Mouse (Mus musculus) heart, postnatal 14 days (tissue): ENCODE measurements around the gene Ydjc. TPM values are rescaled to one million over a fixed set of nuclear protein-coding genes. Genes with fewer than 3 reads are reported as not detected.
"Not testable (repeated sequence)": the region's sequence is repeated elsewhere in the genome, so short reads cannot be mapped to it uniquely, and the experiment has no call there.

Source experiments
- DNase-seq, 2 experiments: peaks; one replicate each; pipeline ENCODE4 v3.0.0; 2021 to 2022
- intact Hi-C: fragments of 180-260 bp; cut with DNase I; formaldehyde crosslinking; loops from one replicate; pipeline ENCODE4 v1.15.1; 2025
- total RNA-seq, 2 experiments: library from RNA; stranded (reverse); gene quantifications; 2 replicates each; pipeline ENCODE4 v1.2.3; 2021

The Ydjc gene
- total RNA-seq, 2 experiments from 2014 or later = 1.3 TPM

- intact Hi-C loops = no loop called here
Measured at GRCm38 (mm10) chr16:17150520-17151258, 6.3 kb downstream of the Ydjc start.

DNA sequence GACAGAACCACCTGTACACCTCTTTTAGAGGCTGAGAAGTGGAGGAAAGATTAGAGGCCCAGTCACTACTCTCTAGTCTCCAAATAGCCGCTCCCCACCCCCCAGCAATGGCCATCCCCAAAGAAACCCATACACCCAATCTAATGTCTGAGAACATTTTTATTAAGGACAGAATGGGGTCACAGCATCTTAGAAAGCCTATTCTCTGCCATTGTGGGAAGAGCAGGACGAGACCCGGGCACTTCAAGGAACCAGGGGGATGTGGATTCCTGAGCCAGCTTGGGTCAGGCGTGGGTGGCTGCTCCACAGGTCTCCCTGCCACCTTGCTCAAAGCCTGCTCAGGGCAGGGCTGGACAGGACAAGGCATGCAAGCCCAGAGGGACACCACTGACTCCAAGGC lies 7.5 kb downstream of the Ydjc start:
- no peak for DNase-seq
- intact Hi-C loops = no loop called here

More at GRCm38 (mm10) chr16:17150520-17151258, 6.3 kb downstream of the Ydjc start:
- DNase-seq = no peak

DNA sequence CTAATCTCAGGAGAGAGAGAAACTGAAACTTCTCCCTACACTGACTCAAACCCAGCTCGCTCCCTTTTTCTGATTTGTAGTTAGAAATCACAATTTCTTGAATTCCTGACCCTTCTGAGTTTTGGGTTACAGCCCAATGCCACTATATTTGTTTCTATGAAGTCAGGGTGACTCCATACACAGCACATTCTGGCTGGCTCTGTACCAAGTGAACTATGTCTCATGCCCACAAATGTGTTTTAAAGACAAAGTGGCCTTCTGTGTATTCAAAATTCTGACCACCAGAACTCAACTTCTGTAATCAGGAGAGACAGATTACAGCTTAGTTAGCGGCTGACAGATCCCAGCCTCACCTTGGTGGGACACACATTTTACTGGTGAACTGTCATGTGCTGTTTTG lies 9.9 kb downstream of the Ydjc start:
- intact Hi-C loops = no loop called here
- DNase-seq = no peak

- DNase-seq, intact Hi-C loops: not testable (repeated sequence)
Measured at GRCm38 (mm10) chr16:17165478-17165877, 21.1 kb downstream of the Ydjc start.

- intact Hi-C loops = no loop called here
Measured at GRCm38 (mm10) chr16:17167179-17167578, 22.8 kb downstream of the Ydjc start.

DNA sequence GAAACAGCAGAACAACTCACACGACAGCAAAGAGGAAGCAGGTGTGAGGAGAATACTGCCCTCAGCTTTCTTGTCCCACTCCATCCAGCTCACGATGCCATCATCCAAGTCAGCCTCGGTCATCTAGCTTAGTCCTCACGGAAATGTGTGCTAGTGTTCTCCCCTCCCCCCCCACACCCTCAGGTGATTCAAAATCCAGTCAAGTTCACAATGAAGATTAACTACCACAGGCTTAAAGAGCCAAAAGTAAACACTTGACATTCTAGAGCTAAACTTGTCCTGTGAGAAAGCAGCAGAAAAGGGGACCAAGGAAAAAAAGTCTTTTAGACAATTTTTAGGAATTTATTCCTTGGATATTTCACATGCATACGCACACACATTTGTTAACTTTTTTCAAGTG lies 23.6 kb downstream of the Ydjc start:
- no peak for DNase-seq

More at GRCm38 (mm10) chr16:17167179-17167578, 22.8 kb downstream of the Ydjc start:
- DNase-seq = no peak

GRCm38 (mm10) chr16:17175765-17176164 lies 31.3 kb downstream of the Ydjc start:
- intact Hi-C loops = no loop called here
- no peak for DNase-seq

More for the DNA sequence above, 23.6 kb downstream of the Ydjc start:
- intact Hi-C loops = no loop called here

DNA sequence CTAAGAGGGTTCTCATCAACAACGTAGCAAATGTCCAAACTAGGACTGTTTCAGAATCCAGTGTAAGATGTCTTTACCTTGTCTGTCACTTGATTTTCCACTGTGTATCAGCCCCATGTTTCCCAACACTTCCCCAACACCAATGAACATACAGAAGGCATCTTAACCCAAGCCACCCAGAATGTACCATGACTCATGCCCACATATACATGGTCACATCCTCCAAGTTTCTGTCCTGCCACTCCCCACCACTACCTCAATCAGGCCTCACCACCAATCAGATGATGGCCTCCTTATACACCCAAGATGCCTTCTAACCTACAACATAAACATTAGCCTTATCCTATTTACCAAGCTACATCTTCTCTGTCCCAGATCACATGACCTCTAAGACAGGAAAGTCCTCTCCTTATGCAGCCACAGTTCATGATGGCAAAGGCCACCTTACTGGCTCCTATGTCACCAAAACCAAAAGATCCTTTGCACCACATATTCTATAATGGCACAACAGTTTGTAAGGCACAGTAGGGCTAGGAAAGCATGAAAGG lies 33.3 kb downstream of the Ydjc start:
- DNase-seq = no peak
- intact Hi-C loops = no loop called here

- no peak for DNase-seq
- intact Hi-C loops = no loop called here
Measured at GRCm38 (mm10) chr16:17179706-17180105, 35.3 kb downstream of the Ydjc start.

GRCm38 (mm10) chr16:17181382-17181781 lies 37.0 kb downstream of the Ydjc start:
- intact Hi-C loops = no loop called here
- DNase-seq = peak in 1 of 2 experiments; percentile 13

GRCm38 (mm10) chr16:17182136-17182535 lies 37.7 kb downstream of the Ydjc start:
- intact Hi-C loops = no loop called here
- no peak for DNase-seq

GRCm38 (mm10) chr16:17183003-17183402 lies 38.6 kb downstream of the Ydjc start:
- DNase-seq = no peak
- intact Hi-C loops = no loop called here

- intact Hi-C loops = no loop called here
- no peak for DNase-seq
Measured at GRCm38 (mm10) chr16:17185475-17185874, 41.1 kb downstream of the Ydjc start.

DNA sequence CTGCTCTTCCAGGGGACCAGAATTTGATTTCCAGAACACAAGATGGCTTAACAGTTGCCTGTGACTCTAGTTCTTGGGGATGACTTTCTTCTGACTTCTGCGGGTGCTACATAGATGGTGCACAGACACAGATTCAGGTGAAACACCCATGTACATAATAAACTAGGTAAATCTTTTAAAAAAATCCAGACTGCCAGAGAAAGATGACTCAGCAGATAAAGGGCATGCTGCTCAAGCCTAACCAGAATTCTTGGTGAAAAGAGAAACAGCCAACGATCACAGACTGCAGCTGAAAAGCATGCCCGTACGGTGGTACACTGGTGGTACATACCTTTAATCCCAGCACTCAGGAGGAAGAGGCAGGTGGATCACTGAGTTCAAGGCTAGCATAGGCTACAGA lies 49.4 kb downstream of the Ydjc start:
- DNase-seq = no peak
- intact Hi-C loops = loop anchor here (5.0 kb wide), 1 partner anchor 47 kb away; the partner anchor contains the start of gene Ccdc116

DNA sequence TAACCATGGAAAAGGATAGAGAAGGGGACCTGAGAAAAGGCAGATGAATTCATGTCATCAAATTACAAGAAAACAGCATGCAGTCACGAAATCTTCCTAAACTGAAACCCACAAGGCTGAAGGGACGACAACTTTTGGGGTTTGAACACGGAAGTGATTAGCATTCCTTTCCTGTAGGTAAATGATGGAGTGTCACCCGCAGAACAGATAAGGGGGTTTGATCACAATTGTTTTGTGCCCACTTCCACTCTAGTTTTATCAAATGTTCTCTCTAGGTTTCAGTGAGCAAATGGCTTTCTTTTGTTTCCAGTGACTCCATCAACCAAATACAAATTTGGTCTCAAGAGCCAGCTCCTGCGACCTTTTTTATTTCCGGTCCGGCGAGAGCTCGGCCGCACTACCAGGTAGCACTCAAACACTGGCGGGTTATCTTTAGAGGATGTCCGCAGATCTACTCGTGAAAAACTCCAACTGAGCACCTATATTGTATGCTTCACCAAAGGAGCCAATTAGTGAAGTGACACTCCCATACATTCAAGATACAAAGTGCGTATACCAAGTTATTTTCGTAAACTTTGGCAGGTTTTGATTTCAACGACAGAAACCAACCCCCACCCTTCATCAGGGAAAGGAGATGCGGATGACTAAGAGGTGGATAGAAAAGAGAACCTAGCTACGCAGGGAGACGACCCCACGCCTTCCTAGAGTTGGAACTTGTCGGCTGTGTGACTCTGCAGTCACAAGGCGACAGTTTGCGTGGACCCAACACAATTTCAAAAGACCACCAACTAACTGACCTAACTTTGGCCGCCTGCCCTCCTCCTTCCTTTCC lies 55.9 kb downstream of the Ydjc start:
- DNase-seq = no peak
- intact Hi-C loops = no loop called here

GRCm38 (mm10) chr16:17200953-17201707 lies 56.7 kb downstream of the Ydjc start:
- DNase-seq = peak; percentile 80 to 84
- intact Hi-C loops = no loop called here

- no peak for DNase-seq
- intact Hi-C loops = no loop called here
Measured at GRCm38 (mm10) chr16:17201977-17202376, 57.6 kb downstream of the Ydjc start.

DNA sequence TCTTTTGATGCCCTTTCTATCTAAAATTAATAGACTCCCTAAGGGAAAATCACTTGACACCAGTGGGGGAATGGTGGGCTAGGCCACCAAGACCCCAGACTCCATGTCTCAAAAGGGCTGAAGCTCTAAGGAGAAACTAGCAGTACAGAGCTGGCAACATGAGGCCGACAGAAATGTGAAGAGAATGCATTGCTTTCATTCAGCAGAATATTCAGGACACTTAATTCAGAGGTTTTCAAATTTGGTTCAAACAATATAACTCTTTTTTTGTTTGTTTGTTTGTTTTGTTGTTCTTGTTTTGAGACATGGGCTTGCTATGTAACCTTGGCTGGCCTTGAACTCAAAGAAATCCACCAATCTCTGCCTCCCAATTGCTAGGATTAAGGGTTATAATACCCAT lies 58.1 kb downstream of the Ydjc start, which contains the start of gene Ube2l3:
Gene Ube2l3 (minus strand): TSS at position 101 of the 400 bp plus-strand sequence.
- intact Hi-C loops = no loop called here
- DNase-seq = no peak

DNA sequence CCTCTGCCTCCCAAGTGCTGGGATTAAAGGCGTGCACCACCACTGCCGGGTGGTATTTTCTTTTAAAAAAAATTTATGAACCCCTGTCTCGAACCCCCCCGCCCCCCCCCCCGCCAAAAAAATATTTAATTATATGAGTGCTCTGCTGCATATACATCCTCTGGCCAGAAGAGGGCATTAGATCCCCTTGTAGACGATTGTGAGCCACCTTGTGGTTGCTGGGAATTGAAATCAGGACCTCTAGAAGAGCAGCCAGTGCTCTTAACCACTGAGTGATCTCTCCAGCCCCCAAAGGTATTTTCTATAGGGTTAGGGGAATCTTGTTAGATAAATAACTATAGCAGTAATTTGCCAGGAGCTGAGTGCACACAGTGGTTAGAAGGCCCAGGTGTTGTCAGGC lies 60.6 kb downstream of the Ydjc start:
- intact Hi-C loops = loop anchor here (5.0 kb wide), 1 partner anchor 58 kb away; the partner anchor contains the start of gene Ccdc116
- DNase-seq = peak; percentile 7 to 37
